Mouse (Mus musculus) hindbrain, embryonic 14.5 days (tissue): ENCODE results near the gene Cttnbp2. TPM values are rescaled to one million over a fixed set of nuclear protein-coding genes. Genes with fewer than 3 reads are reported as not detected.

ENCODE experiments used
- ATAC-seq: fragments of 200-750 bp; cut with Nextera tagmentation; 2 replicates; pipeline ENCODE4 v1.8.0; 2017; ENCODE audit warnings: moderate number of reproducible peaks, mild to moderate bottlenecking, moderate TSS enrichment, moderate library complexity; ENCODE audit not compliant: low FRiP score
- DNase-seq: peaks from one replicate; pipeline ENCODE4 v3.0.0-alpha.2; 2015; ENCODE audit warnings: low spot score
- H3K27ac ChIP-seq: fragments of 300-500 bp; sonication (generic); 2 replicates; pipeline ENCODE4 v1.5.1; 2014; ENCODE audit warnings: mild to moderate bottlenecking, moderate library complexity
- H3K27me3 ChIP-seq: fragments of 300-500 bp; sonication (generic); 2 replicates; pipeline ENCODE4 v1.6.1; 2014; ENCODE audit warnings: mild to moderate bottlenecking, low read length, mixed read lengths; ENCODE audit not compliant: control insufficient read depth, insufficient read depth
- H3K36me3 ChIP-seq: fragments of 300-500 bp; sonication (generic); replicated peaks from 2 replicates; pipeline ENCODE4 v1.6.1; 2014; ENCODE audit not compliant: control insufficient read depth, insufficient read depth
- H3K4me1 ChIP-seq: fragments of 300-500 bp; sonication (generic); replicated peaks from 2 replicates; pipeline ENCODE4 v1.6.1; 2014; ENCODE audit warnings: antibody characterized with exemption, low read length, mixed read lengths; ENCODE audit not compliant: control insufficient read depth, insufficient read depth
- H3K4me2 ChIP-seq: fragments of 300-500 bp; sonication (generic); replicated peaks from 2 replicates; pipeline ENCODE4 v1.6.1; 2014; ENCODE audit warnings: mild to moderate bottlenecking, moderate library complexity
- H3K4me3 ChIP-seq: fragments of 300-500 bp; sonication (generic); replicated peaks from 2 replicates; pipeline ENCODE4 v1.5.1; 2014; ENCODE audit warnings: mild to moderate bottlenecking, low read length
- H3K9ac ChIP-seq: fragments of 300-500 bp; sonication (generic); 2 replicates; pipeline ENCODE4 v1.6.1; 2014
- H3K9me3 ChIP-seq: fragments of 300-500 bp; sonication (generic); 2 replicates; pipeline ENCODE4 v1.6.1; 2016; ENCODE audit warnings: low read length; ENCODE audit not compliant: control insufficient read depth
- WGBS: fragments of 180-500 bp; shearing (Covaris S2); extraction: QIAGEN DNeasy Blood & Tissue Kit; methylation state at CpG from one replicate; pipeline ENCODE4 v1.1.7; 2014; 5-methylcytosine and 5-hydroxymethylcytosine counted together
- polyA plus RNA-seq: library from polyadenylated mRNA; unstranded; fragments of >200 nt; fragmentation: Nextera tagmentation; extraction: Ambion mirVana; gene quantifications from 2 replicates; pipeline ENCODE4 v1.2.1, GENCODE M21; 2014

Gene Cttnbp2
- 47.4 and 48.7 TPM in 2 replicates for polyA plus RNA-seq

DNA sequence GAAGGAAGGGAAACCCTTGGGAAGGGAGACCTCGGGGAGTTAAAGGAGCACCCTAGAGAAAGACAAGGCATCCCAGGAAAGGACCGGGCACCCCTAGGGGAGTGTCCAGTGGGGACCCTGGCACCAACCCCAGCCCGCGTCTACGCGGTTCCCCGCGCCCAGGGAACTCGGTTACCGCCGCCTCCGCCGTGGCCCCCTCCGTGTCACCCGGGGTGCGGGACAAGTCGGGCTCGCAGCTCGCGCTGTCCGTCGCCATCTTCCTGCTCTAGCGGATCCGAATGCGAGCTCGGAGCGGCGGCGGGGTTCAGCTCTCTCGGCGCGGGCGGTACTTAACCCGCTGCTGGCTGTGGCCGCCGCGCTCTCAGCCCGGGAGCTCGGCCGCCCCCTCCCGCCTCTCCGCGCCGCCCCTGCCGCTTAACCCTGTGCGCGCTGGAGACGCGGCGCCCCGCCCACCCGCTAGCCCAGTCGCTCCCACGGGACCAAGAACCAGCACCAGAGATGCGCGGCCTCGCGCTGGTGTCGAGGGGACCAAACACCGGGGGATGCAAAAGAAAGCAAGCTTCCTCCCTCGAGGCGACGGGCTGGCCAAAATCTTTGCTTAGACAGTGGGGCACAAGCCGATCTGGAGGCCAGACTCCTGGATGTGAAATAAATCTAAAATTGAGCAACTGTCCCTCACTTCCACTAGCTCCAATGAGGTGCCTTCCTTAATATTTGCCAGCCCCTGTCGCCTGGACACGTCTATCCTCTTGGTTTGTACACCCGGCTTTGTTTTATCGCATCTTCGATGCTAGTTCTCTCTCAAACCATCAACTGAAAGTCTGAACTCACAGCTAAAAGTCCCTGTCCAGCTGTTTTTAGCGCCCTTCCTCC, at the start of gene Cttnbp2:
Gene Cttnbp2, minus strand, starts transcription at position 364 of the 873 bp plus-strand sequence.
- peak within 1 kb of the TSS; percentile 68 for H3K4me2 ChIP-seq
- no peaks in the 10 kb centered on the region for H3K36me3 ChIP-seq
- H3K9me3 ChIP-seq: peaks cover 6% of the 10 kb centered on the region; the same call in 1 of the 2 replicates
- under 1% methylated on average over 57 of the region's 70 CpGs for WGBS
- peak; percentile 80 for DNase-seq
- H3K27me3 ChIP-seq: no peaks in the 10 kb centered on the region
- ATAC-seq: peak; percentile 95
- H3K4me1 ChIP-seq: peaks cover 14% of the 10 kb centered on the region; the same call in 1 of the 2 replicates
- peak within 1 kb of the TSS; percentile 89 for H3K27ac ChIP-seq
- H3K9ac ChIP-seq: peak within 1 kb of the TSS; percentile 93
- peak within 1 kb of the TSS; percentile 89 for H3K4me3 ChIP-seq

DNA sequence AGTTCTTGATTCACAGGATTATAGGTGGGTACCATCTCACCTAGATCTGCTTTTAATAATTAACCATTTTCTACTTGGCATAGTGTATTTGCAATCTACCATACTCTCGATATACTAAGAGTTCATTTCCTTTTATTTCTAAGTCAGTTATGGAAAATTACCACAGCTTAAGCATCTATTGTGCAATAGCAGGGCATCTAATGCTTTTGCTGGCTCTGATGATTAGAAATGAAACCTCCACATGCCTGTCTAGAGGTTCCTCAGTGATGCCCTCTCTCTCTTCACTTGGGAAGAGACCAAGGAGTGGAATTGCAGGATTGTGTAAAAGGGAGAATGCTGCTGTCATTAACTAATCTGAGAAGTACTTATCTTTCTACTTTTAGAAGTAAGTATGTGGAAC, 44.4 kb upstream of the Cttnbp2 start:
- H3K27me3 ChIP-seq: no peaks in the 10 kb centered on the region
- ATAC-seq (no peak), DNase-seq (no peak)
- no peak overlapping the region for H3K27ac ChIP-seq
- H3K4me1 ChIP-seq: no peaks in the 10 kb centered on the region
- no peaks in the 10 kb centered on the region for H3K36me3 ChIP-seq
- H3K9me3 ChIP-seq: no peaks in the 10 kb centered on the region
- no peak overlapping the region for H3K4me3 ChIP-seq
- H3K9ac ChIP-seq: no peak overlapping the region
- WGBS: 98% methylated on average over 1 of the region's 1 CpGs
- no peak overlapping the region for H3K4me2 ChIP-seq

DNA sequence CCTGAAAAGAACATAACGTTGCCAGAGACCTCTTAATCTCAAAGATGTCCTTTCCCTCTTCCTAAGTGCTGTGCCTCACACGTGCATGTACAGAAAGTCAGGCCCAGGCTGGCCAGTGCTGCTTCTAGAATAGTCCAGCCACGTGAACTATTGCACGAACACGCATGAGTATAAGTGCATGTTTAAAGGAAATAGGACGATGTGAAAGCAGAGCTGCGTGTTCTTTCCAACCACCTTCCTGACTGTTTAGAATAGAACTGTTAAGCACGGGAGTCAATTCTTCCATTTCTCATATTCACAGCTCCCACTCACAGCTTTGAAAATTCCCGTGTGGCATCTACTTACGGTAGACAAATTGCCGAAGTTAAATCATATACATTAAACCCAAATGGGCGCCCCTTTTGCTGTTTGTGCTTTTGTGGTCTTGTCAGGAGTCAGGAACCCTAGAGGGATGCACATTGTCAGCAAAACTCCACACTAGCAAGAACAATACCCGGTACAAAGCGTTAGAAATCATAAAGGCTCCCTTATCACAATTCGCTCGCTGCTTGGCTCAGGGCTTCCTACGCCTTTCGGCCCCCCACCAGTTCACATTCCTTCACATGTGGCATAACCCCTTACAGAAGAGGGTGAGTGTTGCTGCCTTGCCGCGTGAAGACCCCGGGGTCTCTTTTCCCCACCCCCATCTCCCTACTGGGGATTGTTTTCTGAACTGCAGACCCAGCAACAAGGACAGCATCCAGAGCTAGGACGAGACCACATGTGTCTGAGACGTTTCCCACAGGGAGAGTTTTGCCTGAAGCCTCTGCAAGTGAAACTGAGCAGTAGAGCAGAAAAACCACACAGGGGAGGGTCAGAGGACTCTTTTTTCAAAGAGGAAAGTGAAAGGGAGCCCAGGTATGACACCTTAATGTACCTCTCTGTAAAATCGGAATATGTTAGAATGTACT, 33.1 kb upstream of the Cttnbp2 start:
- no peak overlapping the region for H3K27ac ChIP-seq
- DNase-seq (no peak), ATAC-seq (no peak; the same call in 1 of the 2 replicates)
- H3K4me2 ChIP-seq: peak overlapping the region; percentile 39
- peak overlapping the region; percentile 5; the same call in 1 of the 2 replicates for H3K9ac ChIP-seq
- H3K4me1 ChIP-seq: 0 out of 2 replicates have a peak, but pooled peaks cover 6% of the 10 kb centered on the region
- H3K9me3 ChIP-seq: no peaks in the 10 kb centered on the region
- WGBS: 41% methylated on average over 24 of the region's 24 CpGs
- H3K27me3 ChIP-seq: no peaks in the 10 kb centered on the region
- H3K4me3 ChIP-seq: no peak overlapping the region
- H3K36me3 ChIP-seq: no peaks in the 10 kb centered on the region

DNA sequence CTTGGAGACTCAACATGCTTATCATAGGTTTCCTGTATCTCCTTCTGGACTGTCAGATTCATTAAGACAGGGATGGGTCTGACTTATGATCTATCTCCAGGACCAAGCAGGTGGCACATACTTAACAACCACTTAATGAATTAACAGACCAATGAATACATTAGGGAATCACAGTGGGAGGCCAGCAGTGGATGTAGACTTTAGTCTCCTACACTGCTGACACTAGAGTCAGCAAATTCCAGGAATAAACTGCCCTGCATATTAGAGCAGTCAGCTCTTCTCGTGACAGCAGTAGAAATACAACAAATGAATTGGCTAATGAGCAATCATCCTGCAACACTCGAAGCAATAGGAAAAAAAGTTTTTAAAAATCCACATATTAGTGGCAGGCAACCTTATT, 29.2 kb upstream of the Cttnbp2 start:
- H3K4me3 ChIP-seq: no peak overlapping the region
- no peaks in the 10 kb centered on the region for H3K36me3 ChIP-seq
- ATAC-seq (no peak), DNase-seq (no peak)
- no peak overlapping the region for H3K4me2 ChIP-seq
- 56% methylated on average over 2 of the region's 2 CpGs for WGBS
- H3K9ac ChIP-seq: no peak overlapping the region
- no peaks in the 10 kb centered on the region for H3K9me3 ChIP-seq
- no peak overlapping the region for H3K27ac ChIP-seq
- 0 out of 2 replicates have a peak, but pooled peaks cover 6% of the 10 kb centered on the region for H3K4me1 ChIP-seq
- no peaks in the 10 kb centered on the region for H3K27me3 ChIP-seq

DNA sequence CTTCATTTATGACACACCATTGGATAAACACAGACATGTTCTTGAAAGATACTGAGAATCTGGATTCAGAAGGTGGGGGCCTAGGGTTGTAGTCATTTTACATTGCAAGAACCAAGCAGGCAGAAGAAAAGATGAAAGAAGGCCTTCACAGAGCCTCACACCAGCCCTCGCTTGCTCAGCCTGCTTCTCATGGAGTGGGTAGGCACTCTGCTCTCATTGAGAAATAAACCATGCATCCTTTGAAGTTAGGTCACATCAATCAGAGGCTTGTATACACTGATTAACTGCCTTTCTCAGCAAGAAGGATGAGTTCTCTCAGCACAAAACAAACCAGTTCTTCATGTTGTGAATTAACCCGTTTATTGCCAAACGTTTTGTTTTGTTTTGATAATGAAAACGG, 25.8 kb upstream of the Cttnbp2 start:
- Histone ChIP-seq H3K4me2 (no peak overlapping the region), H3K9me3 (no peaks in the 10 kb centered on the region), H3K9ac (no peak overlapping the region), H3K4me1 (no peaks in the 10 kb centered on the region), H3K27ac (no peak overlapping the region), H3K36me3 (no peaks in the 10 kb centered on the region), H3K4me3 (no peak overlapping the region), H3K27me3 (no peaks in the 10 kb centered on the region)
- ATAC-seq: no peak
- no peak for DNase-seq
- 39% methylated on average over 4 of the region's 4 CpGs for WGBS

DNA sequence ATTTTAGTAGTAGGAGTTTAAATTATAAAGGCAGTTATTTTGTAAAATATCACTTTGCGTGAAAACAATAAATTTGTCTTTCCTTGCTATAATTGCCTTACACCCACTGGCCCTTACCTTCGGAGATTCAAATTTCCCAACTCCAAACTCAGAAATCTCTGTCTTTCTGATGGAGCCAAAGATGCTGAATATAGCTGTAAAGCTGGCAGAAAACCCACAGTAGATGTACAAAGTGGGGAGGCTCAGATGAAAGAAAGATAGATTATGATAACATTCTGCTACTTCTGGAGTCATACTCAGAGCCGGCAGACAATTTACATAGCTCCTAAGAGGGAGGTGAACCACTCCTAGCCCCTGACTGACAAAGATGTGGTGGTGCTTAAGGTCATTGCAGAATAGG, 15.8 kb upstream of the Cttnbp2 start:
- no peaks in the 10 kb centered on the region for H3K27me3 ChIP-seq
- H3K4me3 ChIP-seq: no peak overlapping the region
- H3K36me3 ChIP-seq: no peaks in the 10 kb centered on the region
- no peak overlapping the region for H3K27ac ChIP-seq
- ATAC-seq (no peak), DNase-seq (no peak)
- H3K4me2 ChIP-seq: no peak overlapping the region
- 93% methylated on average over 3 of the region's 3 CpGs for WGBS
- no peak overlapping the region for H3K9ac ChIP-seq
- H3K4me1 ChIP-seq: no peaks in the 10 kb centered on the region
- no peaks in the 10 kb centered on the region for H3K9me3 ChIP-seq

DNA sequence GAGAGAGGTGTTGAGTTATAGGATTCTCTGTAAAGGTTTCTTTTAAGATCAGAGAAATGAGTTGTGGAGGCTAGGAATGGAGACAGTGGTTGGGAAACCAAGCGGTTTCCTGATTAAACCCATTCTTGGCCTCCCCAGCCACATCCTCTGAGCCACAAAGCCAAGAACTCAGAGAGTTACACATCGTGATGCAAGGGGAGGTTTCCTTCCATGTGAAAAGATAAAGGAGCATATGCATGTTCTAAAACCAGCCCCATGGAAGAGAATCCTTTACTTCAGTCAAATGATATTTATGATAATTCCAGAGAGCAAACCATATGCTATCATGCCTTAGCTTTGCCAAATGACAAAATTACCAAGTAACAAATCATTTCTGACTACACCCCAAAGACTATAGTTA, 3.0 kb upstream of the Cttnbp2 start:
- Histone ChIP-seq H3K4me2 (no peak overlapping the region), H3K27ac (no peak overlapping the region), H3K9ac (no peak overlapping the region), H3K27me3 (no peaks in the 10 kb centered on the region), H3K36me3 (no peaks in the 10 kb centered on the region), H3K4me1 (peaks cover 7% of the 10 kb centered on the region; the same call in 1 of the 2 replicates), H3K4me3 (no peak overlapping the region), H3K9me3 (peaks cover 6% of the 10 kb centered on the region; the same call in 1 of the 2 replicates)
- ATAC-seq: no peak
- DNase-seq: no peak
- WGBS: 68% methylated on average over 2 of the region's 2 CpGs

DNA sequence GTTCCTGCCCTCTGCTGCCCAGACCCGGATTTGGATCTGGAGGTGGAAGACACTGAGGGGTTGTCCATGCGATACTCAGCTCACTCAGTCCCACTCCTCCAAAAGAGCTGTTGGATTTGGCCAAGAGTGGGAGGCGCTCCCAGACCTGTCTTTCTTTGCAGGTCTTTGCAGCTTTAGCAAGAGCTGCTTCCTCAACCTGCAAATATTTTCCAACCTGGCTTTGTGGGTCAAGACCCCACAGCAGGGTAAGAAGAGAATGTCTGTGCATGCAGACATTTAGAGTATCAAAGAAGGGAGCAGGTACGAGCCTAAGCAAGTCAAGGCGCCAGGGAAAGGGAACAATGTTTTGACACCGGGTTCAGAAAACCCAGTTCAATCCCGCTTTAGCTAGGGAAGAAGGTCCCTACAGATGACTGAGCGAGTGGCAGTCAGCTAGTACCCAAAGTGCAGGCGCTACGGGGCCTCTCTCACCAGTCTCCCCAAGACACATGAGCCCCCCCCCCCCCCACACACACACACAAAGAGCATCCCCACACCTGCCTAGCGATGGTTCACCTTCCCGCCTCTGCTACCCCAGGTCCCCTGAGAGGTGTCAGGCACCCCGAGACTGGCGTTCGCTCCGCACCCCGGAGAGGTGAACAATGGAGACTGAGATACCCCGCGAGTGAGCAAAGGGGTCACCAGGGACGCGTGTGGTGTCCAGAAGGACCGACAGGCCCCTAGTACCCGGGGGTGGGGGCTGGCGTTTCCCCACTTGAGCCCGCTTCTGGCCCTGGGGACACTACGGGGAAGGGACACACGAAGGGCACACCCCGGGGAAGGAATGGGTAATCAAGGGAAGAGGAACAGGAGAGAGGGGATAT, 801 bp downstream of the Cttnbp2 start:
- Histone ChIP-seq H3K27ac (peak overlapping the region; percentile 89), H3K36me3 (no peaks in the 10 kb centered on the region), H3K9me3 (no peaks in the 10 kb centered on the region), H3K9ac (peak overlapping the region; percentile 93), H3K27me3 (no peaks in the 10 kb centered on the region), H3K4me1 (peaks cover 14% of the 10 kb centered on the region; the same call in 1 of the 2 replicates), H3K4me3 (peak overlapping the region; percentile 89), H3K4me2 (peak overlapping the region; percentile 68)
- ATAC-seq (peak; percentile 65), DNase-seq (peak; percentile 34)
- WGBS: under 1% methylated on average over 28 of the region's 28 CpGs
